Mouse (Mus musculus): ENCODE data around the gene Spata46.

DNA sequence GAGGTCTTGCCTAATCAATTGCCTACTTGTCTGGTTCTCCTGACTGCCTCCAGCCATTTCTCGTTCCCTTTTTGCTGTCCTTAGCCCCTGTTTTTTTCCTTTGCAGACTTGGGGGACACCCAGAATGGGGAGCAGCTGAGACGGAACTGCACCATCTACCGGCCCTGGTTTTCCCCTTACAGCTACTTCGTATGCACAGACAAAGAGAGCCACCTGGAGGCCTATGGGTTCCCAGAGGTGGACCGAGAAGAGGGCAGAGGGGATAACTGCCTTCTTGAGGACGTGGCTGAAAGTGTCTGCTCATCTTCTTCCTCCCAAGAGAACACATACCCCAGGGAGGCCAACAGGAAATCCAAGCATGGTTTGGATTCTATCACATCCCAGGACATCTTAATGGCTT lies 2.8 kb downstream of the Spata46 start:
- TF ChIP-seq CTCF (IDR thresholded peaks at IDR 0.05; ENCODE audit: control insufficient read depth, insufficient read depth, insufficient replicate concordance, low read depth, low read length) (no peak), POLR2A (IDR thresholded peaks at IDR 0.05; ENCODE audit: control insufficient read depth, low read depth, low read length) (no peak)

Data from testis, adult 2 months (tissue).